Mouse (Mus musculus): Measurements from ENCODE around the gene Slc4a3. TPM values are rescaled to one million over a fixed set of nuclear protein-coding genes. Genes with fewer than 3 reads are reported as not detected.

The Slc4a3 gene
- polyA plus RNA-seq, 1 experiment from 2014 or later: 18.0 TPM

- 0 out of 2 replicates have a peak, but pooled peaks cover 5% of the 10 kb centered on the region for H3K4me1 ChIP-seq
- 91% methylated on average over 7 of the region's 7 CpGs for WGBS
- no peak for DNase-seq (ENCODE audit: low spot score)
- peaks cover 4% of the 10 kb centered on the region; the same call in 1 of the 2 replicates for H3K27me3 ChIP-seq (replicated peaks; ENCODE audit: low read depth, poor library complexity, severe bottlenecking)
- H3K4me3 ChIP-seq: no peak overlapping the region
- no peak overlapping the region for H3K27ac ChIP-seq (replicated peaks)
- H3K36me3 ChIP-seq (replicated peaks): no peaks in the 10 kb centered on the region
- no peaks in the 10 kb centered on the region for H3K9me3 ChIP-seq
These were observed 27.6 kb downstream of the Slc4a3 start for GRCm38 (mm10) chr1:75573715-75574114.

DNA sequence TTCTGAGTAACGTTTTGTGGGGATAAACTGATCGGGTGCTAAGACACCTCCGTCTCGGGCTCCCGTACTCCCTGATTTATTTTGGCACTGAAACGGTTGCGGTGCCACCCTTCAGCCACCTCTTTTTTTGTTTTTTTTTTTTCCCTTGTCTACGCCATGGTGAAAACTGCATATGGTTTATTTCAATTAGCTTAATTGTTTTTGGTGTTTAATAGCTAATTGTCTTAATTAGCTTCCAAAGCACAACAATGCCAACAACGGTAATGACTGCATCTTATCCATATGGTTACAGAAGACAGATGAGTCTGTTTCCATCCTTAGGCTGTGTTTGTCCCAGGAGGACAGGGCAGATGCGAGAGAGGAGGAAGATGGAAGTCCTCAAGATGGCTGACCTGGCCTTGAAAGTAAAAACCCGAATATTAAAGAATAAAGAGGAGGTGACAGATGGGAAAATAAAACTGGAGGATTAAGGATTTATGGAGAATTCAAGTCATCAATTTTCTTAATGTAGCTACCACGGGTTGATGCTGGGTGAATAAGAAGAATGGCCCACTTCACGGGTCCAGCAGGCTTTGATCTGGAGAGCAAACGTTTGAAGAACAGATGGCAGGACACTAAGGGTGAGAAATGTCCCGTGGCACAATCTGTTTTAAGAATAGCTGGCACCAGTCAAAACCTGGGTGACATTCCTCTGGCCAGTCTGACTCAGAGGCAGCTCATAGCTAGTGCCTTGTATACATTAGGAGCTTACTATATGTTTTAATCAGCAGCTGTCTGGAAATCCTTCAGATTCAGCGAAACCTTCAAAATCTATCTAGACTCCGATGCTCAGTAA, 28.6 kb downstream of the Slc4a3 start:
- no peak for DNase-seq (ENCODE audit: low spot score)
- Histone ChIP-seq H3K4me3 (no peak overlapping the region), H3K4me1 (0 out of 2 replicates have a peak, but pooled peaks cover 8% of the 10 kb centered on the region), H3K36me3 (replicated peaks) (no peaks in the 10 kb centered on the region), H3K9me3 (no peaks in the 10 kb centered on the region), H3K27me3 (replicated peaks; ENCODE audit: low read depth, poor library complexity, severe bottlenecking) (peaks cover 4% of the 10 kb centered on the region; the same call in 1 of the 2 replicates), H3K27ac (replicated peaks) (no peak overlapping the region)
- 85% methylated on average over 17 of the region's 17 CpGs for WGBS

DNA sequence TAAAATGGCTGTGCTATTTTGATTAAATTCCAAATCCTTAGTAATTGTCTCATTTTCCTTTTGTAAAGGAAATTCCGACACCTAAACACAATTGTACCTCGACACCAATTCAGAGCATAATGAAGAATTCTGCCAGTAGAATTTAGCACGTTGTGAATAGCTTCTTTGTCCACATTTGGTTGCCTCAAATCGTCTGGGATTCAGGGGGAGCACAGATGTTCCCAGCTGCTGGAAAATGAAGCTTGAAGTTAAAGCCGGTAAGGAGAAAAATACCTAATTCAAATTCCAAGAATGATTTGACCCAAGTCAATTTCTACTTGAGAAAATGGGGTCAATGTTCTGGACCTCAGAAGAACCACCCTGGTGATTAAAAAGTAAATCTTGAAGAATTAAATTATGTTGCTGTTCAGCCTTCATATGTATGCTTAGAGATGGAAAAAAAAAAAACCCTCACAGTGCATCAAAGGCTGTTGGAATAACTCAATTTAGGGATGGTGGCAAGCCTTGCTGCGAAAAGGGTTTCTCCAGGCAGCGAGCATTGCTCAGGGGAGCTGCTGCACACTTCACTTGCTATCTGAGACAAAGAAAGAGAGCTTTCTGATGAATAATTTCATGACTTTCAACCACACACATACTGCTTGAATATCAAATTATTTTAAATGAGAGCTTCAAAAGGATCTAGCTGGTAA, 36.0 kb downstream of the Slc4a3 start:
- peaks cover 23% of the 10 kb centered on the region for H3K4me1 ChIP-seq
- H3K27me3 ChIP-seq (replicated peaks; ENCODE audit: low read depth, poor library complexity, severe bottlenecking): no peaks in the 10 kb centered on the region
- H3K27ac ChIP-seq (replicated peaks): peak overlapping the region; percentile 42; the same call in 1 of the 2 replicates
- no peaks in the 10 kb centered on the region for H3K9me3 ChIP-seq
- DNase-seq (ENCODE audit: low spot score): no peak
- WGBS: 36% methylated on average over 7 of the region's 7 CpGs
- no peak overlapping the region for H3K4me3 ChIP-seq
- H3K36me3 ChIP-seq (replicated peaks): no peaks in the 10 kb centered on the region

DNA sequence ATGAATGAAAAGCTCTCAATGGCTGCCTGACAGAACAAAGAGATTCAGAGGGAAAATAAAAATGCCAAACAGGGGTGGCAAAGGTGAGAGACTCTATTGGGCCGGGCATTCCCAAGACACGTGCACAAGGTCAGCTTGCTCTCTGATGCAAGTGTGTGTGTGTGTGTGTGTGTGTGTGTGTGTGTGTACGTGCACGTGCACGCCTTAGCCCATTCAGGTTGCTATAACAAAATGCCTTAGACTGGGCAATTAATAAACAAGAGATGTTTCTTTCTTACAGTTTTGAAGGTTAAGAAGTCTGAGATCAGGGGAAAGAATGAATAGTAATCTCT, 36.5 kb downstream of the Slc4a3 start:
- no peak for DNase-seq (ENCODE audit: low spot score)
- H3K4me3 ChIP-seq: no peak overlapping the region
- H3K27me3 ChIP-seq (replicated peaks; ENCODE audit: low read depth, poor library complexity, severe bottlenecking): no peaks in the 10 kb centered on the region
- H3K9me3 ChIP-seq: no peaks in the 10 kb centered on the region
- 78% methylated on average over 5 of the region's 5 CpGs for WGBS
- H3K27ac ChIP-seq (replicated peaks): peak overlapping the region; percentile 42; the same call in 1 of the 2 replicates
- peaks cover 23% of the 10 kb centered on the region for H3K4me1 ChIP-seq
- no peaks in the 10 kb centered on the region for H3K36me3 ChIP-seq (replicated peaks)

DNA sequence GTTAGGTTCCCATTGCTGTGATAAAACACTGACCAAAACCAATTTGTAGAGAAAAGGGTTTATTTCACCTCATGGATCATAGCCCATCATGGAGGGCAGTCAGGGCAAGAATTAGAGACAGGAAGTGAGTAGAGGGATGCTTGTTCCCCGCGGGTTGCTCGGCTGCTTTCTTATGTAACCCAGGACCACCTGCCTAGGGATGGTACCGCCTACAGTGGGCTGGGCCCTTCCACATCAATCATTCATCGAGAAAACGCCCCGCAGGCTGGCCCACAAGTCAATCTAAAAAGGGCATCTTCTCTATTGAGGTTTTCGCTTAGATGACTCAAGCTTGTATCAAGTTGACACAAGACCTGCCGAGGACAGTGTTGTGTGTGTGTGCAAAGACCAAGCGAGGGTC, 37.0 kb downstream of the Slc4a3 start:
- Histone ChIP-seq H3K4me3 (no peak overlapping the region), H3K4me1 (peaks cover 23% of the 10 kb centered on the region), H3K27me3 (replicated peaks; ENCODE audit: low read depth, poor library complexity, severe bottlenecking) (no peaks in the 10 kb centered on the region), H3K27ac (replicated peaks) (no peak overlapping the region), H3K9me3 (no peaks in the 10 kb centered on the region), H3K36me3 (replicated peaks) (no peaks in the 10 kb centered on the region)
- no peak for DNase-seq (ENCODE audit: low spot score)
- WGBS: 76% methylated on average over 10 of the region's 10 CpGs

DNA sequence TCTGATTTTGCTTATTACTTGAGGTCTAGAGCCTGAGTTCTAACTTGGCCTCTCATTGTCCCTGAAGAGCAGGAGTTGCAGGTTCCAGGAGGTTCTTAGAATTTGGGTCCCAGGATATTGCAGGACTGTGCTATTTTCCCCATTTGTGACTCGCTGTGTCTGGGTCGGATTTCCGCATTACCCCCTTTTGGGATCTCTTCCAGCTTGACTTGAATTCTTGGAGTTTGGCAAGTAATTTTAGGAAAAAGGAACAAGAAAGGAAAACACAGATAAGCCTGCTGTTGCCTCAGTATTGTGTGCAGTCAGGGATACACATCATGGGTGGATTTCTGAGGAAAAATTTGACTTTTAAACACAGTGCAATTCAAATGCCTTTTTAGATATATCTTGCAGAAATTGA, 40.7 kb downstream of the Slc4a3 start:
- H3K27ac ChIP-seq (replicated peaks): no peak overlapping the region
- 94% methylated on average over 3 of the region's 3 CpGs for WGBS

DNA sequence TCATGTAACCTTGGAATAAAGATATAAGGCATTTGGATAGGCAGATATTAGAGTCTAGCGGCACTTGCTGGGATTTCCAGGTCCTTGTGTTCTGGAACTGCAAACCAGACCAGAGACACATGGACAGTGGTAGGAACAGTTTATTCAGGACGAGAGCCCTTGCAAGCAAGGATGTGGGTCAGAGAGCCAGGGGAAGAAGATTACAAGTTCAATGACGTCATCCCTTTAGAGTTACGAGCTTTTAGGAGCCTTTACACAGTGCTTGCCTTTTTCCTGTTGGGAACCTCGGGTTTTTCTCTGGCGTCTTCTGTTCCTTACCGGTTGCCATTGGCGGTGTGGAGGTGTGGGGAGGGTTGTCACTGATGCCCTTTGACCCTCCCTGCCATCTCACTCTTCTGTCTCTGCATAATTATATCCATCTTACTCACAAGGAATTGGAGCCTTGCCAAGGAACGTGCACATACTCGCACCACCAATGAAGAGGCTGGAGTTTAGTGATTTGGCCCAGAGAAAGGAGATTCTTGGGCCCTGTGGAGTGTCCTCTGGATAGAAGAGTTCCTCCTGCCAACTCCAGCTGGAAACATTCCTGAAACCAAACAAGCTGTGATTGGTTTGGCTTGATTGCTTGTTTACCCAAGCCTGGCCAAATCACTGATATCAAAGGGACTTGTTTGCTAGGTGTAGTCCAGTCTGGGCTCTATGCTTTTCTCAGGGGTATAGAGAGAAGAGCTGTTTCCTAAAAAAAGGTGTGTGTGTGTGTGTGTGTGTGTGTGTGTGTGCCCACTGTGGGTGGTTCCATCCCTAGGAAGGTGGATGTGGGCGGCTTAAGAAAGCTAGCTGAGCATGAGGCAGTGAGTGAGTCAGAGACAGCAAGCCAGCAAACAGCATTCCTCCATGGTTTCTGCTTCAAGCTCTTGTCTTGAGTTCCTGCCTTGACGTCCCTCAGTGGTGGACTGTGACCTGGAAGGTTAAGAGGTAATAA, 42.0 kb downstream of the Slc4a3 start:
- no peak overlapping the region for H3K4me3 ChIP-seq
- H3K4me1 ChIP-seq: peaks cover 17% of the 10 kb centered on the region
- 0 out of 2 replicates have a peak, but pooled peaks cover 4% of the 10 kb centered on the region for H3K27me3 ChIP-seq (replicated peaks; ENCODE audit: low read depth, poor library complexity, severe bottlenecking)
- peak overlapping the region; percentile 40; the same call in 1 of the 2 replicates for H3K27ac ChIP-seq (replicated peaks)
- no peaks in the 10 kb centered on the region for H3K9me3 ChIP-seq
- WGBS: 79% methylated on average over 12 of the region's 12 CpGs
- no peaks in the 10 kb centered on the region for H3K36me3 ChIP-seq (replicated peaks)
- DNase-seq (ENCODE audit: low spot score): no peak

More for the DNA sequence above, 40.7 kb downstream of the Slc4a3 start:
- H3K27me3 ChIP-seq (replicated peaks; ENCODE audit: low read depth, poor library complexity, severe bottlenecking): 0 out of 2 replicates have a peak, but pooled peaks cover 4% of the 10 kb centered on the region
- peaks cover 26% of the 10 kb centered on the region for H3K4me1 ChIP-seq
- no peaks in the 10 kb centered on the region for H3K36me3 ChIP-seq (replicated peaks)
- no peak for DNase-seq (ENCODE audit: low spot score)
- no peak overlapping the region for H3K4me3 ChIP-seq
- no peaks in the 10 kb centered on the region for H3K9me3 ChIP-seq

- Histone ChIP-seq H3K4me3 (no peak overlapping the region), H3K27ac (replicated peaks) (0 out of 2 replicates have a peak overlapping the region, but pooled peaks have one; percentile 40), H3K27me3 (replicated peaks; ENCODE audit: low read depth, poor library complexity, severe bottlenecking) (0 out of 2 replicates have a peak, but pooled peaks cover 4% of the 10 kb centered on the region), H3K9me3 (no peaks in the 10 kb centered on the region), H3K36me3 (replicated peaks) (no peaks in the 10 kb centered on the region), H3K4me1 (peaks cover 16% of the 10 kb centered on the region)
- peak; percentile 24 for DNase-seq (ENCODE audit: low spot score)
- 20% methylated on average over 7 of the region's 7 CpGs for WGBS
These were observed 42.8 kb downstream of the Slc4a3 start for GRCm38 (mm10) chr1:75588874-75589273.

DNA sequence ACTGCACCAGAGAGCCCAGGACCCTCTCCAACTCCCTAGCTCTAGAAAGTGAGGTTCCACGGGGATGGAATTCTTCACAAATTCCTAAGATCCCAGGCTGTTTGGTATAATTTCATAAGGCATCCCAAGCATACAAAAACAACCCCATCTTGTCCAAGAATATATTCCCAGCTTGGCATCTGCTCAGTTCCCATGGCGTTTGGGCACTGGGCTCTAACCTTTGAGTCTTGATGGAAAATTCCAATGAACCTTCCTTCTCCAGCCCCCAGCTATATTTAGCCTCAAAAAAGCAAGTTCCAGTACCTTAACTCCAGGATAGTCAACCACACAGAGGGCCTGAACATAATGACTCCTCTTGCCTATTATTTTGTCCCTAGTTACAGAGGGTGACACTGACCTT, 43.9 kb downstream of the Slc4a3 start:
- Histone ChIP-seq H3K4me1 (peaks cover 16% of the 10 kb centered on the region), H3K27ac (replicated peaks) (no peak overlapping the region), H3K27me3 (replicated peaks; ENCODE audit: low read depth, poor library complexity, severe bottlenecking) (0 out of 2 replicates have a peak, but pooled peaks cover 4% of the 10 kb centered on the region), H3K4me3 (no peak overlapping the region), H3K9me3 (no peaks in the 10 kb centered on the region), H3K36me3 (replicated peaks) (no peaks in the 10 kb centered on the region)
- 90% methylated on average over 2 of the region's 2 CpGs for WGBS
- DNase-seq (ENCODE audit: low spot score): no peak

GRCm38 (mm10) chr1:75593956-75594355, 47.9 kb downstream of the Slc4a3 start:
- H3K27me3 ChIP-seq (replicated peaks; ENCODE audit: low read depth, poor library complexity, severe bottlenecking): no peaks in the 10 kb centered on the region; the same call in 1 of the 2 replicates
- DNase-seq (ENCODE audit: low spot score): no peak
- H3K4me3 ChIP-seq: no peak overlapping the region
- no peak overlapping the region for H3K27ac ChIP-seq (replicated peaks)
- H3K9me3 ChIP-seq: no peaks in the 10 kb centered on the region
- H3K36me3 ChIP-seq (replicated peaks): no peaks in the 10 kb centered on the region
- peaks cover 6% of the 10 kb centered on the region for H3K4me1 ChIP-seq
- WGBS: 87% methylated on average over 7 of the region's 7 CpGs

DNA sequence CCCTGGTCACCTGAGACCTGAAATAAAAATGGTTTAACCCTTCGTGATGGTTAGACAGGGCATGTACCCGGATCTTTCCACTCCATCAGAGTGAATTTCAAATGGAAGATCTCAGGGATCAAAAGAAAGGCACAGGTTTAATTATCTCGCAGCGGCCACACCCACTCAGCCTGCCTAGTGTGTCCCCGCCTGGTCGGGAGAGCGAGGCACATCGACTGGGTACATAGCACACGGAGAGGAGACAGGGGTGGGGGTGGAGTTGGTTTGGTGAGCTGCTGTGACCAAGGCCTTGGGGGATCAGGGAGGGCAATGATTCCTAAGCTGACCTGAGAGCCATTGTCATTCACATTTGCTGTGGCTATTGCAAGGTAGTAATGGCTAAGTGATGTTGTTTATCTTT, 48.8 kb downstream of the Slc4a3 start:
- no peaks in the 10 kb centered on the region for H3K4me1 ChIP-seq
- H3K27ac ChIP-seq (replicated peaks): no peak overlapping the region
- peaks cover 7% of the 10 kb centered on the region; the same call in 1 of the 2 replicates for H3K27me3 ChIP-seq (replicated peaks; ENCODE audit: low read depth, poor library complexity, severe bottlenecking)
- no peak overlapping the region for H3K4me3 ChIP-seq
- no peak for DNase-seq (ENCODE audit: low spot score)
- 54% methylated on average over 9 of the region's 9 CpGs for WGBS
- H3K9me3 ChIP-seq: no peaks in the 10 kb centered on the region
- H3K36me3 ChIP-seq (replicated peaks): no peaks in the 10 kb centered on the region

- no peak overlapping the region for H3K27ac ChIP-seq (replicated peaks)
- no peak overlapping the region for H3K4me3 ChIP-seq
- no peaks in the 10 kb centered on the region for H3K9me3 ChIP-seq
- DNase-seq (ENCODE audit: low spot score): no peak
- no peaks in the 10 kb centered on the region for H3K36me3 ChIP-seq (replicated peaks)
- no peaks in the 10 kb centered on the region for H3K4me1 ChIP-seq
- peaks cover 16% of the 10 kb centered on the region for H3K27me3 ChIP-seq (replicated peaks; ENCODE audit: low read depth, poor library complexity, severe bottlenecking)
- 84% methylated on average over 3 of the region's 3 CpGs for WGBS
These were observed 49.9 kb downstream of the Slc4a3 start for GRCm38 (mm10) chr1:75595930-75596329.

All from embryonic facial prominence, embryonic 10.5 days (tissue).